Mouse (Mus musculus) embryonic stem cell, embryonic (primary cell): ENCODE data around the gene Abraxas2.

Experiments used
- CTCF ChIA-PET, 4 experiments: fragments of 300-600 bp in 2 of 4; fragments of 350-600 bp in 2 of 4; sonication (Branson Sonifier 250); formaldehyde crosslinking; loops; one replicate each; lab custom pipeline; 2022; ENCODE audit warnings: inconsistent platforms in 2 of 4; lab: Charles Lee
- POLR2A ChIA-PET, 4 experiments: fragments of 300-600 bp in 2 of 4; fragments of 350-600 bp in 2 of 4; sonication (Branson Sonifier 250); formaldehyde crosslinking; loops; one replicate each; lab custom pipeline; 2022; ENCODE audit warnings: antibody characterized with exemption in 4 of 4, inconsistent platforms in 1 of 4; lab: Charles Lee

The Abraxas2 gene

DNA sequence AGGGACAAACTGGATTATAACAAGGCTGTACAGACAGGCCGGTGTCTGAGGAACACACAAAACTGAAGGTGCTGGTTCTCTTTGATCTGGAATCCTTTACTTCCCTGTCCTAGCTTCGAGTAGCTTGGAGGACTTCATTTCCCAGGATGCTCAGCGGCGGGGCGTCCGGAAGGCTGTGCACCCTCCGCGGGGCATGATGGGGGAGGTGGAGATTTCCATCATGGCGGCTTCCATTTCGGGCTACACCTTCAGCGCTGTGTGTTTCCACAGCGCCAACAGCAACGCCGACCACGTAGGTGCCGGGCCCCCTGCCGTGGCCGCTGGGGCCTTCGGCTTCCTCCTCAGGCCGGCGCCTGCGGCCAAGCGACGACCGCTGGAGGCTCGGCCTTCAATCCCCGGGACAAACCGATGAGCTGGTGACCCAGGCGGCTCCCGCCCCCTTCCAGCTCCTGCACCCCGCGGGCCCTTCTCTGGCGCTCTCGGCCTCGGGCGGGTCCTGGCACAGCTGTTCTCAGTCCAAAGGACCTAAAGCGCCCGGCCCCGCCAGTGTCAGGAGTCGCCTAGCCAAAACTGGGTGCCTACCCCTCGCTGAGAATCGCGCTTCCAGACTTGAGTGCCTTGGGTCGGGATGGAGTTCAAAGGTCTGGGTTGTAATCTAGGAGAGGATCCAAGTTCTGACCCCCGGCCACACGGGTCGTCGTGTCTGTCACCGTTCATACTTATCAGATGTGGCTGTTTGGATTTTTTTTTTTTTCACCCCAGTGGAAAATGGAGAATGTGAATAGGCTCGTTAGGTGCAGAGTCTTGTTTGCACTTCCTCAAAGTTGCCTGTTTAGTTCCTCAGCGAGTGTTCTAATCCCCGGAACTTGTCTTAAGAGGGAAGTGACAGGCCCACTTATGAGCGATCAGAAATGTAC lies at the start of gene Abraxas2:
Gene Abraxas2, plus strand, starts transcription at position 184 of the 917 bp plus-strand sequence.
- CTCF ChIA-PET: interaction anchor here (0.5 to 2.0 kb wide), 19 partner anchors 38 to 284 kb away, joined by 3 to 14 read pairs (median 4); partner anchors contain the start of gene Oat (in 1 of the 4)
- POLR2A ChIA-PET: interaction anchor here in 3 of 4 experiments (0.5 to 2.7 kb wide), 44 partner anchors 9 to 1299 kb away, joined by 3 to 19 read pairs (median 4); partner anchors contain the start of genes Edrf1 (in 2 of the 3), Bub3 (in 1 of the 3), Fam53b (in 1 of the 3) and Oat (in 1 of the 3)

DNA sequence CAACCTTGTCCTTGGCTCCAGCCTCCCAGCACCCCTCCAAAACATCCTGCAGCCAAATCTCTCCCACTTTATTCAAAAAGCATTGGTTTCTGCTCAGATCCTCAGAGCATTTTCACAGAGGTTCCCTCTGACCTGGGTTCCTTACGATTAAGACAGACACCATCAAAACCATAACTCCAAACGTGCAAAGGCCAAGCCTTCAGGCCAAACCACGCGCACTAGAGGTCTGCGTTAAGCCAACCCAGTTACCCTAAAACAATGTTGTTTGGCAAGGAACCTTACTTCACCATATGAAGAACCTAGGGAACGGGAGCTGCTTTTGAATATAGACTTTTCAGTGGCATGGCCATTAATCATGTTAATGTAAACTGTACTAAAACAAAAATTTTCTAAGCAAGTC lies 49.3 kb upstream of the Abraxas2 start:
- ChIA-PET POLR2A (interaction anchor here in 3 of 4 experiments (0.6 to 5.9 kb wide), 29 partner anchors 8 to 821 kb away, joined by 3 to 54 read pairs (median 5); partner anchors contain the start of genes Abraxas2 (in 1 of the 3) and Lhpp (in 1 of the 3)), CTCF (interaction anchor here (0.8 to 3.8 kb wide), 16 partner anchors 8 to 171 kb away, joined by 3 to 69 read pairs (median 8); partner anchors contain the start of gene Abraxas2 (in 1 of the 4))

DNA sequence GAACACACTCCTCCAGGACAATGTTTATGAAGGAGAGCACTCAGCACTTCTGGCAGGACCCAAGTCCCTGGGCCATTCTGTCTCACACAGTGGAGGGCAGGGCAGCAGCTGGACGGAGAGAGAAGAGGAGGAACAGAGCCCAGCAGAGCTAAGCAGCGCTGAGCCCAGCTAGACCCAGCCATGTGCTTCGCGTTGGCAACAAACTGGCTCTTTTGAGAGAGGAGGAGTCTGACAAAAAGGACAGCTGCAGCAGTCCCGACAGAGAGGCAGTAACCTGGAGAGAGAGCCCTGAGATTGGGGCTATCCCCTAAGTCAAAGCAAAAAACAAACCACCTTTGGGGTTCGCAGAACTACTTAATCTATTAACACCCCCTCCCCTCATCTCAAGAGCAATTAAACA lies 48.7 kb upstream of the Abraxas2 start:
- CTCF ChIA-PET: interaction anchor here (0.6 to 3.8 kb wide), 65 partner anchors 8 to 287 kb away, joined by 3 to 69 read pairs (median 4); partner anchors contain the start of genes Abraxas2 (in 2 of the 4), Eef1akmt2 (in 1 of the 4) and Oat (in 1 of the 4)
- POLR2A ChIA-PET: interaction anchor here in 3 of 4 experiments (0.6 to 5.9 kb wide), 39 partner anchors 8 to 306 kb away, joined by 3 to 54 read pairs (median 4); partner anchors contain the start of genes Abraxas2 (in 2 of the 3) and Eef1akmt2 (in 1 of the 3)

DNA sequence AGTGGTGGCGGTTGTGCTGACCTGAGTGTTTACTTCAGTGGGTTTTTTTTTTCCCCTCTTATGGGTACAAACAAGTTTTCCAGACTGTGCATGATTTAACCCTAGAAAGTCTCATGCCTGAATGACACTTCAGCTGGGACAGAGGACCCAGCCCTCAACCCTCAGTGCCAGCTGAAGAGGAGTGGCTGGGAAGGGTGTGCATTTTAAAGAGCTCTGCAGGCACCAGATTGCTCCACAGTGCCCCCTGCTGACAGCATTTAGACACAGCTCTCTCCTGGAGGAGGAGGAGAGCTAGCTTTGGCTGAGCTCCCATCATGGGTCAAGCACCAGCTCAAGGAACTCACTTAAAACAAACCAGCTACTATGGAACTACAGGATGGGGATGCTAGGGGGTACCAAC lies 48.1 kb upstream of the Abraxas2 start:
- CTCF ChIA-PET: interaction anchor here (0.6 to 3.8 kb wide), 77 partner anchors 8 to 824 kb away, joined by 3 to 69 read pairs (median 4); partner anchors contain the start of genes Abraxas2 (in 2 of the 4), Eef1akmt2 (in 1 of the 4), Oat (in 1 of the 4) and Zranb1 (in 1 of the 4)
- POLR2A ChIA-PET: interaction anchor here in 3 of 4 experiments (0.6 to 5.9 kb wide), 50 partner anchors 8 to 305 kb away, joined by 3 to 54 read pairs (median 4); partner anchors contain the start of genes Abraxas2 (in 2 of the 3), Eef1akmt2 (in 2 of the 3) and Lhpp (in 1 of the 3)

DNA sequence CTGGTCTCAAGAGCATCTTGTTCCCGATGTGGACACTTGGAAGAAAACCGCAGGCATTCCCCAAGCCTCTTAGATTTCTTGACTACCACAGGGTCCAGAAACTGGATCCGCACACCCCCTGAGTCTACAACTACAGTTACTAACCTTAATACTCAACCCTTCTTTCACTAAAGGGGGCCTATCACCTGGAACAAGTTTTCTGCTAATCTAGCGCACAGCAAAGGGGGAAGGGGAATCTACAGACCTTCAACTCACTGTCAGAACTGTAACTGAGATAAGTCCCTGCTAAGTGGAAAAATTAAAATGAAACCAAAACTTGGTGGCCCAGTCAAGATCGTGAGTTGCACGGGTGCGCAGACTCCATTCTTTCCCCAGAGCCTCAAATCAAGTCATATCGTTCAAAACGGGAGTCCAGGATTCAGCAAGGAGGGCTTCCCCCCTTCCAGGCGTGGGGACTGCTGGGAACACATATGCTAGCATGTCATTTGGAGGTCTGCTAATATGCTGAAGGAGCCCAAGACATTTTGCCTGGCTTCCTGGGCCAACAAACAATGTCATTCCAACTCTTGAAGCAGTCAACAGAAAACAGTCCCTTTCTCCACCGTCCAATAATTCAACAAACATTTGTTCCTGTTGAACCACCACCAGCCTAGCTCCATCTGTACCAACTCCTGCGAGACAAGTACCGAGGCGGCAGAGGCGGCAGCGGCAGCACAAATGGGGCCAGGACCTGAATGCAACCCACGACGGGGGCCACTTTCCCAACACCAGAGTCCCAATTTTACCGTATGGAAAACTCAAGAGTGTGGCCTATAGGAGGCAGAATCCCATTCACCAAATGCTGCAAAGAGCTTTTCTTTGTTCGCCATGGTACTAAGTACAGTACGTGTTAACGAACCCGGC lies 47.1 kb upstream of the Abraxas2 start:
- ChIA-PET POLR2A (interaction anchor here in 3 of 4 experiments (0.6 to 5.9 kb wide), 29 partner anchors 9 to 236 kb away, joined by 3 to 54 read pairs (median 7); partner anchors contain the start of genes Eef1akmt2 (in 2 of the 3) and Abraxas2 (in 1 of the 3)), CTCF (interaction anchor here (0.6 to 3.8 kb wide), 29 partner anchors 11 to 1012 kb away, joined by 3 to 69 read pairs (median 7); partner anchors contain the start of genes Abraxas2 (in 1 of the 4), Oat (in 1 of the 4) and Zranb1 (in 1 of the 4))

DNA sequence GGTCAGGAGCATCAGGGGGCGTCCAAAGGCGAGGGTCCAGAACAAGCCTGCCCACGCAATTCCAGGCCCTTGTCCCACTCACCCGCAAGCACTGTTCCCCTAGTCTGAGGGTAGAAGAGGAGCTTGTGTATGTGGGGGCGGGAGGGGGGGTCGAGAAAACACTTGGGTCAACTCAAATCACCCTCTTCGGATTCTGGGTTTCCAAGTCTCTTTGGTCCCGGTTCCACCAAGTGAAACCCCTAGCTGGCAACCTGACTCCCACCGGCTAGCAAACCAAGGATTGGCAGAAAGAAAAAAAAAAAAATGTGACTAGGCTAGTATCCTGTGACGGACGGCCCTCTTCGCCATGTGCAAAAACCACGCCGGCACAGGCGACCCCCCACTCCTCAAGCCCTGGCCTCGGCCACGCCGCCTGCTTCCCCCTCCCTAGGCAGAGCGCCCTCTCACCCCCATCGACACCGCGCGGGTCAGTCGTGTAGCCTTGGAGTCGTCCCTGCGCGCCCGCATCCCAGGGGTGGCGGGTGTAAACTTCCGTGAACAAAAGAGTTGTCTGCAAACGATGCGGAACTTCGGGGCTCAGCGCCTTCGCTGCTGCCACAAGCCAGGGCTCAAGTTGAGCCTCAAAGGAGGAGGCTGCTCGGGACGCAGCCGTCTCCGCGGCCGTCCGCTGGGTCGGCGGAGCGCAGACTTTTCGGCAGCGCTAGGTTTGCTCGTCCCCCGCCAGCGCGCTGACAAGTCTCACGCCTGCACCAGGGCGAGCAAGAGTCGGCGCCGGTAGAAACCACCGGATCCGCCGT lies 46.2 kb upstream of the Abraxas2 start:
- ChIA-PET POLR2A (interaction anchor here in 3 of 4 experiments (0.6 to 5.9 kb wide), 25 partner anchors 10 to 1410 kb away, joined by 3 to 54 read pairs (median 5); partner anchors contain the start of genes Abraxas2 (in 1 of the 3) and Eef1akmt2 (in 1 of the 3)), CTCF (interaction anchor here (0.6 to 2.7 kb wide), 10 partner anchors 32 to 1011 kb away, joined by 3 to 18 read pairs (median 4); no protein-coding TSS in a partner anchor)

DNA sequence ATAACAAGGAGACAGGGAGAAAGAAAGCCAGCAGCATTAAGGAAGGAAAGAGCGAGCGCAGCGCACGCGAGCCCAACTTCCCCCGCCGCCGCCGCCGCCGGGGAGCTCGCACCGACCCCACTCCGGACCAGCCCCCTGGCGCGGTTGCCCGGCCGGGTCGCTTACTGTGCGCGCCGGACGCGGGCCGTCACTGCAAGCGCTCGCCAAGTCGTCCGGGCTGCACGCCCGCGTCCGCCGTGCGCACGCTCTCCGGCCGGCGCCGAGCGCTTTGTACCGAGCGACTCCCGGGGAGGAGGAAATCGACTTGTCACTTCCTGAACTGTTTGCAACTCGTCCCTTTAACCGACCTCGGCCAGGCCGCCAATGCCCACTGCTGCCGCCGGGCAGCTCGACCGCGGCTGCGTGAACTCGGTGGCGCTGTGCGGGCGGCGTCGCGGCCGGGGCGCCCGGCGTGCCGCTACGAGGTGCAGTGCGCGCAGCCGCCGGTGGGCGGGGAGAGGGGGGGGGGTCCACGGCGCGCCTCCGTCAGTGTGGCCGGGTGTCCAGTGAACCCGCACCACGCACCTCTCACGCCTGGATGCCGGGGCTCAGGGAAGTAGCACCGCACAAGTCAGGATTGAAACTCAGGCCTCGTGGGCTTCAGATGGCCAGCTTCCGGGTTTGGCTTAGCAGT lies 45.5 kb upstream of the Abraxas2 start, which contains the start of gene Fam53b:
Gene Fam53b, minus strand, starts transcription at position 471 of the 673 bp plus-strand sequence.
- ChIA-PET CTCF (interaction anchor here in 3 of 4 experiments (0.6 to 1.8 kb wide), 5 partner anchors 11 to 1976 kb away, joined by 4 read pairs; no protein-coding TSS in a partner anchor), POLR2A (interaction anchor here in 3 of 4 experiments (0.6 to 5.9 kb wide), 16 partner anchors 9 to 1411 kb away, joined by 3 to 50 read pairs (median 4); partner anchors contain the start of gene Abraxas2 (in 1 of the 3))

DNA sequence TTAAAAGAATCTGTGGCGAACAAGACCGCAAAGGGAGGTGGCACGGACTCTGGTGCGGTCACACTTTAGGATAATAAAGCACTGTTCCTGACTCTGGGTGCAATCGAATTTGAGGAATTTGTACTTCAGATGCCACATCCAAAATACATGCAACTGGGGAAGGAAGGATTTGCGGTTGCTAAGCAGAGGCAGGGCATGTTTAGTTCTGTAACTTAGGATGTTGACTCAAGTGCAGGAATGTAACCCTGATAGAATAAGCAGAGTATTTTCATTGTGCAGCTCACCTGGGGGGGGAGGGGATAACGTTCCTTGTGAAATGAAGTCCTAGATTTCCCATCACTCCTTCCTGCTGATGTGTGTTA lies 45.0 kb upstream of the Abraxas2 start:
- CTCF ChIA-PET: interaction anchor here in 2 of 4 experiments (0.6 to 1.9 kb wide), 5 partner anchors 11 to 1977 kb away, joined by 4 read pairs; no protein-coding TSS in a partner anchor
- POLR2A ChIA-PET: interaction anchor here in 3 of 4 experiments (0.6 to 4.9 kb wide), 13 partner anchors 9 to 158 kb away, joined by 3 to 31 read pairs (median 3); no protein-coding TSS in a partner anchor

DNA sequence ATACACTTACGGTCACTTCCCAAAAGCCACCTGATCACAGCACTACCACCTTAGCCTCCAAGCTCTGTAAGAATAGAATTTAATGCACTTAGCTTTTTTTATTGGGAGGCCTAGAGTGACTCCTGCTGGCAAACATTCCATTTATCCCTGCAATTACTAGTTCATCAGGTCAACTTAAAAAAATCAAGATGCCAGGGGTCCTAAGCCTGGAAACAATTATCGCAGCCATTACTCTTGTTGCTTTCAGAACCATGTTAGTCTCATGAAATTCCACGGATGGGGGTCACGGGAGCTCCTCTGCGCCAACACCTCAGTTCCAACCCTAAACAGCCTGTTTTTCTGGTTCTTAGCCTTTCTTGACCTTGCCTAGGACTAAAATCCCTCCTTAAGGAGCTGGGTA lies 43.9 kb upstream of the Abraxas2 start:
- CTCF ChIA-PET: interaction anchor here in 1 of 4 experiments (1.8 to 1.9 kb wide), 2 partner anchors 80 to 82 kb away, joined by 4 read pairs; no protein-coding TSS in a partner anchor

DNA sequence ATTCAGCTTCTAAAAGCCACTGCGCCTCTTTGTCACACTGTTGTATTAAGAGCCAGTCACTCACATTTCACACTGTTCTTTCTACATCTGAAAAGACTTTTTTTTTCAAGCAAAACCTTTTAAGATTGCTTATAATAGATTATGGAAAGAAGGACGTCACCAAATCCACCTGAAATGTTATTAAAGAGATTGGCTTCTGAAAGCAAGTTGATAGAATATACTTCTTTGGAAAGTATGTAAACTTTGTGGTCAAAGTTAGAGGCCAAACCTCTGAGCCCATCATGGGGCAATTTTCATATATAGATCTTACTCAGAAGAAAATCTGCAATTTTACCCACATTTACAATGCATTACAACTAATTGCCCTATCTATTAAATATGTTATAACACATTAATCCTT lies 42.5 kb upstream of the Abraxas2 start:
- CTCF ChIA-PET: interaction anchor here in 2 of 4 experiments (0.5 to 1.2 kb wide), 4 partner anchors 38 to 201 kb away, joined by 3 read pairs; partner anchors contain the start of gene Abraxas2 (in 1 of the 2)
- POLR2A ChIA-PET: interaction anchor here in 3 of 4 experiments (0.9 to 4.9 kb wide), 7 partner anchors 13 to 150 kb away, joined by 3 to 31 read pairs (median 5); partner anchors contain the start of gene Abraxas2 (in 2 of the 3)

More for the DNA sequence above, 43.9 kb upstream of the Abraxas2 start:
- POLR2A ChIA-PET: interaction anchor here in 3 of 4 experiments (0.6 to 4.9 kb wide), 13 partner anchors 8 to 81 kb away, joined by 3 to 31 read pairs (median 3); partner anchors contain the start of gene Abraxas2 (in 2 of the 3)

DNA sequence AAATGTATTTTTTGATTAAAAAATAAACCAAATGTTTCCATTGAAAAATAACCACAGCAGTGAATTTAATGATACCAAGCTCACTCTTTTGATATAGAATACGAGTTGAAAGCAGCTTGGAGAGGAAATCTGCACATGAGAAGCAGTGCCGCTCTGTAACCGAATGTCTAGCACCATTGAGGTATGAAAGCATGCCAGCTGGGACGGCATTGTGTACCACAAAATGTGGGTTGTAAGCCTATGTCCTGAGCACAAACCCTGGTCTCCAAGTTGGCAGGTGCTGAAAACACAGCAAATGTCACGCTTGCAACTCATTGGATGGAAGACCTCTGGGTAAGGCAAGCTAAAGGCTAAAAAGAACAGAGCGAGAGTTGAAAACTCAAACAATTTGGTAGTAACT lies 42.0 kb upstream of the Abraxas2 start:
- CTCF ChIA-PET: interaction anchor here in 3 of 4 experiments (0.7 to 1.7 kb wide), 4 partner anchors 37 to 160 kb away, joined by 3 to 5 read pairs (median 4); no protein-coding TSS in a partner anchor
- POLR2A ChIA-PET: interaction anchor here in 1 of 4 experiments (1.9 to 2.0 kb wide), 2 partner anchors 8 to 41 kb away, joined by 8 to 11 read pairs; partner anchors contain the start of gene Abraxas2

DNA sequence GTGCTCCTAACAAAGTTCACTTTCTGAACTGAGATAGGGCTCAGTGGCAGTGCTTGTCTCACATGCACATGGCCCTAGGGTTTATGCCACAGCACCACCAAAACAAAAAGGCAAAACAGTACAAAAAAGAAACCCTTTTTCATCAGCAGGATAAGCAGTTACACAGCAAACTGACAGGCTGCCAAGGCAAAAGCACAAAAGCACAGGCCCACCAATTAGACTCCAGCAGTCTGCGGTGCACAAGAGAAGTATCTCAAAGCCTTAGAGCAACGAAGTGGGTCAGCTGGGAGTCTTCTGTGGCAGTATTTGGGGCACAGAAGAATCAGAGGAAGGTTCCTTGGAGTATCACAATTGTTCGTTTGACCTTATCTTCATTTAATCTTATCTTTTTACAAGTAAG lies 38.3 kb upstream of the Abraxas2 start:
- ChIA-PET CTCF (no interaction called here), POLR2A (interaction anchor here in 2 of 4 experiments (0.5 to 1.1 kb wide), 3 partner anchors 9 to 270 kb away, joined by 3 to 5 read pairs (median 3); no protein-coding TSS in a partner anchor)

DNA sequence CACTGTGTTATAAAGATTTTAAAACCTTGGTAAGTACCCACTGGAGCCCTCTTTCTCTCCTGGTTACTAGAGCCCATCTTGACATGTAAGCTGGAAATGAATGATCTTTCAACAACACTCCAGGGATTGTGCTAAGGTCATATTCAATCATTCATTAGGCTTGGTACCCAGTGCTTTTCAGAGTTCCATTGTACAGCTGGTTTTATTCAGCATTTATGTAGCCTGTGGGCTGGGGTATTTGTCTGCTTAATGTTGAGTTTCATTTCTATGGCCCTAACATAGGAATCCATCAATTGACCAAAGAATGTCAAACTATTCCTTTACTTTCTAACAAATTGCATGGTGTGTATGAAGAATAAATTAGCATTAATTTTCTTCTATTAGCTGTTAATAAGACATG lies 35.2 kb upstream of the Abraxas2 start:
- POLR2A ChIA-PET: interaction anchor here in 1 of 4 experiments (0.9 to 2.6 kb wide), 3 partner anchors 12 to 21 kb away, joined by 4 to 10 read pairs (median 5); no protein-coding TSS in a partner anchor
- CTCF ChIA-PET: interaction anchor here in 2 of 4 experiments (1.1 to 1.5 kb wide), 2 partner anchors 13 kb away, joined by 3 to 4 read pairs; no protein-coding TSS in a partner anchor

DNA sequence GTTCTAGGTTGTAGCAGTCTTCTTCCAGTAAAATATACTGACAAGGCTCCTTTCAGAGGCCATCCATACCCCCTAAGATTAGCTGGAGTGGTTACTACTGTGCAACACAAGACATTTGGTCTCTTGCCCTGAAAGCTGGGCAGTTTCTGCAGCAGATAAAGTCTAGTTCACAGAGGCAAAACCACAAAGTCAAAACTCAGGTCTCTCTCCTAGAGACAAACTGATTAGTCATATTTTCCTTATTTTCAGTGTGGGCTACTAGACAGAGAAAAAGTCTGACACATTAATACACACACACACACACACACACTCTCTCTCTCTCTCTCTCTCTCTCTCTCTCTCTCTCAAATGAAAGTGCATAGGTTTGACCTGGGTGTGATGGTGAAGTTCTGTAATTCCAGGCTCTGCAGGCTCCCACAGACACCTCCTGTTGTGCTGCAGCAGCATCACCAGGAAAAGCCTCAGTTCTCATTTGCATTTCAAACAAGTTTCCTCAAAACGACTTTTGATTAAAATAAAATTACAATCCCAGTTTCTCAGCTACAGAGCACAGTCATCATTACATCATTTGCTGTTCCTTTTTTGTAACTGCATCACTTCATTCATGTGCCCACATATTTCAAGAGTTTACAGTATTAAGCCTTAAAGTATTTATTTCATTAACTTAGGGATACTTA lies 34.5 kb upstream of the Abraxas2 start:
- POLR2A ChIA-PET: interaction anchor here in 1 of 4 experiments (1.2 to 2.6 kb wide), 2 partner anchors 10 to 13 kb away, joined by 3 to 10 read pairs; no protein-coding TSS in a partner anchor
- CTCF ChIA-PET: interaction anchor here in 2 of 4 experiments (0.8 to 1.5 kb wide), 2 partner anchors 14 to 73 kb away, joined by 3 to 4 read pairs; no protein-coding TSS in a partner anchor
